Mouse (Mus musculus) heart, adult 2 months (tissue): ENCODE results near the gene Ccdc113. TPM values are rescaled to one million over a fixed set of nuclear protein-coding genes. Genes with fewer than 3 reads are reported as not detected.

Experiments
- DNase-seq, 2 experiments: peaks; one replicate each; pipeline ENCODE4 v3.0.0; 2021
- H3K27ac ChIP-seq: fragments of 200-600 bp; 2 replicates; pipeline ENCODE4 v1.8.1; 2022
- H3K27me3 ChIP-seq: fragments of 200-500 bp; 2 replicates; pipeline ENCODE4 v1.6.1; 2012; ENCODE audit warnings: mild to moderate bottlenecking, low read length, inconsistent platforms, mixed read lengths; ENCODE audit not compliant: control insufficient read depth, insufficient read depth
- H3K36me3 ChIP-seq: fragments of 200-500 bp; 2 replicates; pipeline ENCODE4 v1.6.1; 2012; ENCODE audit warnings: low read length, inconsistent platforms; ENCODE audit not compliant: control insufficient read depth, insufficient read depth
- H3K4me1 ChIP-seq: fragments of 200-500 bp; 2 replicates; pipeline ENCODE4 v1.6.1; 2011; ENCODE audit warnings: low read length; ENCODE audit not compliant: control insufficient read depth, insufficient read depth
- H3K4me3 ChIP-seq: fragments of 200-600 bp; 2 replicates; pipeline ENCODE4 v1.8.1; 2022
- H3K79me2 ChIP-seq: fragments of 200-500 bp; replicated peaks from 2 replicates; pipeline ENCODE4 v1.6.1; 2012; ENCODE audit warnings: mild to moderate bottlenecking, inconsistent platforms, low read length, moderate library complexity, mixed read lengths; ENCODE audit not compliant: control insufficient read depth, insufficient read depth
- H3K9ac ChIP-seq: fragments of 200-500 bp; 2 replicates; pipeline ENCODE4 v1.6.1; 2012; ENCODE audit warnings: low read depth, mild to moderate bottlenecking, control low read depth, inconsistent platforms, low read length, mixed read lengths
- CTCF ChIP-seq: fragments of 200-600 bp; IDR thresholded peaks from 2 replicates; pipeline ENCODE4 v1.8.1; 2022; ENCODE audit warnings: antibody characterized with exemption, mild to moderate bottlenecking, moderate library complexity
- EP300 ChIP-seq: fragments of 200-500 bp; IDR thresholded peaks from 2 replicates; pipeline ENCODE4 v1.6.1; 2011; ENCODE audit warnings: low read depth, low read length, control low read depth; ENCODE audit not compliant: insufficient read depth
- POLR2A ChIP-seq: fragments of 200-500 bp; IDR thresholded peaks from 2 replicates; pipeline ENCODE4 v1.6.1; 2011; ENCODE audit warnings: mild to moderate bottlenecking, low read depth, low read length, control low read depth; ENCODE audit not compliant: insufficient read depth
- WGBS: fragments of 180-500 bp; shearing (Covaris S2); methylation state at CpG from one replicate; pipeline ENCODE4 v1.1.7; 2018; 5-methylcytosine and 5-hydroxymethylcytosine counted together
- intact Hi-C: fragments of 180-260 bp; cut with DNase I; formaldehyde crosslinking; loops from one replicate; pipeline ENCODE4 v1.15.1; 2025
- polyA plus RNA-seq: library from polyadenylated mRNA; depleted of rRNA; stranded (reverse); fragments of >200 nt; gene quantifications from 2 replicates; pipeline ENCODE4 v1.2.3, GENCODE M21; 2012
- total RNA-seq, 2 experiments: library from RNA; stranded (reverse); gene quantifications; 2 replicates each; pipeline ENCODE4 v1.2.3; 2021

The Ccdc113 gene
- total and polyA plus RNA-seq, 3 experiments, result 0.14 TPM; not detected in 2

- Histone ChIP-seq H3K4me3 (no peak overlapping the region), H3K27me3 (no peaks in the 10 kb centered on the region), H3K36me3 (no peaks in the 10 kb centered on the region), H3K9ac (no peak overlapping the region), H3K79me2 (no peaks in the 10 kb centered on the region), H3K4me1 (no peaks in the 10 kb centered on the region), H3K27ac (no peak overlapping the region)
- intact Hi-C loops, result no loop called here
- TF ChIP-seq POLR2A (no peak), CTCF (no peak), EP300 (no peak)
- no peak for DNase-seq
- WGBS, result 79% methylated on average over 6 of the region's 6 CpGs
Measured at GRCm38 (mm10) chr8:95495444-95495843, 38.4 kb upstream of the Ccdc113 start.

GRCm38 (mm10) chr8:95496420-95496819 lies 37.5 kb upstream of the Ccdc113 start:
- Histone ChIP-seq H3K9ac (no peak overlapping the region), H3K27ac (no peak overlapping the region), H3K27me3 (no peaks in the 10 kb centered on the region), H3K36me3 (no peaks in the 10 kb centered on the region), H3K4me3 (no peak overlapping the region), H3K79me2 (no peaks in the 10 kb centered on the region), H3K4me1 (no peaks in the 10 kb centered on the region)
- intact Hi-C loops, result no loop called here
- TF ChIP-seq POLR2A (no peak), CTCF (no peak), EP300 (no peak)
- DNase-seq, result no peak
- WGBS, result 49% methylated on average over 3 of the region's 3 CpGs

- intact Hi-C loops, result no loop called here
- H3K79me2 ChIP-seq, result no peaks in the 10 kb centered on the region
- DNase-seq, result no peak
- no peak overlapping the region for H3K9ac ChIP-seq
- no peaks in the 10 kb centered on the region for H3K36me3 ChIP-seq
- no peaks in the 10 kb centered on the region for H3K4me1 ChIP-seq
- H3K4me3 ChIP-seq, result no peak overlapping the region
- no peak overlapping the region for H3K27ac ChIP-seq
- TF ChIP-seq EP300 (no peak), CTCF (no peak), POLR2A (no peak)
- H3K27me3 ChIP-seq, result no peaks in the 10 kb centered on the region
- WGBS, result 83% methylated on average over 3 of the region's 3 CpGs
Measured at GRCm38 (mm10) chr8:95497821-95498220, 36.1 kb upstream of the Ccdc113 start.

GRCm38 (mm10) chr8:95499266-95500064 lies 34.4 kb upstream of the Ccdc113 start:
- no peaks in the 10 kb centered on the region for H3K27me3 ChIP-seq
- H3K79me2 ChIP-seq, result no peaks in the 10 kb centered on the region
- no peak overlapping the region for H3K9ac ChIP-seq
- no peak for DNase-seq
- TF ChIP-seq CTCF, result no peak
- H3K4me1 ChIP-seq, result no peaks in the 10 kb centered on the region
- H3K4me3 ChIP-seq, result no peak overlapping the region
- 55% methylated on average over 4 of the region's 4 CpGs for WGBS
- no peak overlapping the region for H3K27ac ChIP-seq
- intact Hi-C loops, result no loop called here
- H3K36me3 ChIP-seq, result no peaks in the 10 kb centered on the region

GRCm38 (mm10) chr8:95500436-95500835 lies 33.4 kb upstream of the Ccdc113 start:
- no peak for DNase-seq

GRCm38 (mm10) chr8:95502431-95502830 lies 31.5 kb upstream of the Ccdc113 start:
- Histone ChIP-seq H3K27ac (no peak overlapping the region), H3K4me3 (no peak overlapping the region), H3K36me3 (no peaks in the 10 kb centered on the region), H3K9ac (no peak overlapping the region), H3K4me1 (no peaks in the 10 kb centered on the region), H3K27me3 (no peaks in the 10 kb centered on the region), H3K79me2 (no peaks in the 10 kb centered on the region)
- no peak for DNase-seq
- 50% methylated on average over 7 of the region's 7 CpGs for WGBS
- intact Hi-C loops, result no loop called here
- TF ChIP-seq POLR2A, result no peak
- TF ChIP-seq EP300, result no peak
- no peak for TF ChIP-seq CTCF

More at GRCm38 (mm10) chr8:95500436-95500835, 33.4 kb upstream of the Ccdc113 start:
- TF ChIP-seq POLR2A (no peak), EP300 (no peak), CTCF (no peak)
- no peaks in the 10 kb centered on the region for H3K4me1 ChIP-seq
- H3K27ac ChIP-seq, result no peak overlapping the region
- no peak overlapping the region for H3K9ac ChIP-seq
- intact Hi-C loops, result no loop called here
- no peaks in the 10 kb centered on the region for H3K36me3 ChIP-seq
- no peak overlapping the region for H3K4me3 ChIP-seq
- WGBS, result 90% methylated on average over 5 of the region's 5 CpGs
- no peaks in the 10 kb centered on the region for H3K79me2 ChIP-seq
- no peaks in the 10 kb centered on the region for H3K27me3 ChIP-seq
